Mouse (Mus musculus) embryonic facial prominence, embryonic 13.5 days (tissue): ENCODE measurements around the gene Tmem143. TPM values are rescaled to one million over a fixed set of nuclear protein-coding genes. Genes with fewer than 3 reads are reported as not detected.
"Not testable (repeated sequence)": the region's sequence is repeated elsewhere in the genome, so short reads cannot be mapped to it uniquely, and the experiment has no call there.

Source experiments
- ATAC-seq: fragments of 200-750 bp; cut with Nextera tagmentation; 2 replicates; pipeline ENCODE4 v1.8.0; 2017; ENCODE audit warnings: low read depth; ENCODE audit not compliant: insufficient number of reproducible peaks, insufficient read depth, low FRiP score, low TSS enrichment
- H3K27ac ChIP-seq: fragments of 300-500 bp; sonication (generic); 2 replicates; pipeline ENCODE4 v1.5.1; 2015; ENCODE audit warnings: moderate library complexity, mild to moderate bottlenecking, inconsistent platforms
- H3K27me3 ChIP-seq: fragments of 300-500 bp; sonication (generic); 2 replicates; pipeline ENCODE4 v1.6.1; 2015; ENCODE audit warnings: mild to moderate bottlenecking, inconsistent platforms
- H3K36me3 ChIP-seq: fragments of 300-500 bp; sonication (generic); 2 replicates; pipeline ENCODE4 v1.6.1; 2015; ENCODE audit warnings: mild to moderate bottlenecking, inconsistent platforms
- H3K4me1 ChIP-seq: fragments of 300-500 bp; sonication (generic); 2 replicates; pipeline ENCODE4 v1.6.1; 2015; ENCODE audit warnings: inconsistent platforms
- H3K4me2 ChIP-seq: fragments of 300-500 bp; sonication (generic); 2 replicates; pipeline ENCODE4 v1.6.1; 2015; ENCODE audit warnings: moderate library complexity, mild to moderate bottlenecking, inconsistent platforms
- H3K4me3 ChIP-seq: fragments of 300-500 bp; sonication (generic); 2 replicates; pipeline ENCODE4 v1.5.1; 2015; ENCODE audit warnings: mild to moderate bottlenecking, inconsistent platforms
- H3K9ac ChIP-seq: fragments of 300-500 bp; sonication (generic); 2 replicates; pipeline ENCODE4 v1.6.1; 2015; ENCODE audit warnings: mild to moderate bottlenecking, inconsistent platforms
- H3K9me3 ChIP-seq: fragments of 300-500 bp; sonication (generic); 2 replicates; pipeline ENCODE4 v1.6.1; 2016; ENCODE audit warnings: inconsistent platforms
- WGBS: fragments of 180-500 bp; shearing (Covaris S2); methylation state at CpG from one replicate; pipeline ENCODE4 v1.1.7; 2015; ENCODE audit warnings: mixed read lengths; 5-methylcytosine and 5-hydroxymethylcytosine counted together
- polyA plus RNA-seq: library from polyadenylated mRNA; unstranded; fragments of >200 nt; fragmentation: Nextera tagmentation; extraction: Ambion mirVana; gene quantifications from 2 replicates; pipeline ENCODE4 v1.2.1, GENCODE M21; 2015

Tmem143 gene
- polyA plus RNA-seq, 1 experiment from 2014 or later, result 7.1 TPM

- Histone ChIP-seq H3K9me3 (no peaks in the 10 kb centered on the region), H3K4me1 (peaks cover 45% of the 10 kb centered on the region), H3K27ac (no peak overlapping the region), H3K27me3 (peaks cover 53% of the 10 kb centered on the region), H3K4me2 (peak overlapping the region; percentile 70), H3K4me3 (peak overlapping the region; percentile 36), H3K9ac (peak overlapping the region; percentile 59), H3K36me3 (peaks cover 2% of the 10 kb centered on the region; the same call in 1 of the 2 replicates)
- ATAC-seq, result no peak
- WGBS, result 17% methylated on average over 8 of the region's 8 CpGs
These were observed 27.6 kb upstream of the Tmem143 start for GRCm38 (mm10) chr7:45869107-45869670.

- Histone ChIP-seq H3K27ac (no peak overlapping the region), H3K27me3 (peaks cover 53% of the 10 kb centered on the region), H3K4me2 (peak overlapping the region; percentile 70), H3K36me3 (peaks cover 8% of the 10 kb centered on the region), H3K4me3 (peak overlapping the region; percentile 36), H3K9me3 (no peaks in the 10 kb centered on the region), H3K9ac (peak overlapping the region; percentile 59), H3K4me1 (peaks cover 51% of the 10 kb centered on the region)
- no peak for ATAC-seq
- 2% methylated on average over 14 of the region's 14 CpGs for WGBS
These were observed 27.0 kb upstream of the Tmem143 start for GRCm38 (mm10) chr7:45869787-45870186.

GRCm38 (mm10) chr7:45870282-45871058 is 26.3 kb upstream of the Tmem143 start:
- WGBS, result 1% methylated on average over 30 of the region's 30 CpGs
- no peaks in the 10 kb centered on the region for H3K9me3 ChIP-seq
- H3K4me2 ChIP-seq, result peak overlapping the region; percentile 70
- peak overlapping the region; percentile 36 for H3K4me3 ChIP-seq
- H3K36me3 ChIP-seq, result peaks cover 14% of the 10 kb centered on the region
- ATAC-seq, result no peak
- H3K27ac ChIP-seq, result no peak overlapping the region
- H3K4me1 ChIP-seq, result peaks cover 56% of the 10 kb centered on the region
- H3K27me3 ChIP-seq, result peaks cover 53% of the 10 kb centered on the region
- H3K9ac ChIP-seq, result peak overlapping the region; percentile 71

- peaks cover 45% of the 10 kb centered on the region for H3K27me3 ChIP-seq
- peak; percentile 69 for ATAC-seq
- under 1% methylated on average over 18 of the region's 18 CpGs for WGBS
- H3K9me3 ChIP-seq, result no peaks in the 10 kb centered on the region
- peak within 1 kb of the TSS; percentile 86 for H3K27ac ChIP-seq
- H3K36me3 ChIP-seq, result peaks cover 34% of the 10 kb centered on the region
- H3K4me3 ChIP-seq, result peak within 1 kb of the TSS; percentile 88
- peak within 1 kb of the TSS; percentile 98 for H3K9ac ChIP-seq
- H3K4me2 ChIP-seq, result peak within 1 kb of the TSS; percentile 88
- peaks cover 51% of the 10 kb centered on the region for H3K4me1 ChIP-seq
These were observed 24.1 kb upstream of the Tmem143 start, which contains the start of gene Kdelr1 for GRCm38 (mm10) chr7:45872624-45873023. Gene Kdelr1, plus strand, starts transcription at chr7:45872772.

- Histone ChIP-seq H3K27me3 (peaks cover 39% of the 10 kb centered on the region), H3K36me3 (peaks cover 39% of the 10 kb centered on the region), H3K27ac (peak overlapping the region; percentile 86), H3K4me2 (peak overlapping the region; percentile 88), H3K4me3 (peak overlapping the region; percentile 88), H3K9me3 (no peaks in the 10 kb centered on the region), H3K4me1 (peaks cover 44% of the 10 kb centered on the region), H3K9ac (peak overlapping the region; percentile 98)
- WGBS, result 2% methylated on average over 28 of the region's 28 CpGs
- peak; percentile 53 for ATAC-seq
These were observed 23.4 kb upstream of the Tmem143 start for GRCm38 (mm10) chr7:45873061-45873947.

GRCm38 (mm10) chr7:45876895-45877294 is 19.8 kb upstream of the Tmem143 start:
- H3K4me2 ChIP-seq, result no peak overlapping the region
- no peak overlapping the region for H3K4me3 ChIP-seq
- no peak overlapping the region for H3K9ac ChIP-seq
- H3K36me3 ChIP-seq, result peaks cover 74% of the 10 kb centered on the region
- no peak for ATAC-seq
- 98% methylated on average over 7 of the region's 7 CpGs for WGBS
- 0 out of 2 replicates have a peak, but pooled peaks cover 3% of the 10 kb centered on the region for H3K9me3 ChIP-seq
- peaks cover 3% of the 10 kb centered on the region for H3K27me3 ChIP-seq
- peaks cover 20% of the 10 kb centered on the region for H3K4me1 ChIP-seq
- H3K27ac ChIP-seq, result no peak overlapping the region

- not testable (repeated sequence) for H3K9me3 ChIP-seq, ATAC-seq, H3K27me3 ChIP-seq, H3K4me3 ChIP-seq, H3K4me2 ChIP-seq, H3K27ac ChIP-seq, H3K9ac ChIP-seq
- H3K36me3 ChIP-seq, result peaks cover 88% of the 10 kb centered on the region
- WGBS, result 97% methylated on average over 1 of the region's 1 CpGs
- peaks cover 20% of the 10 kb centered on the region for H3K4me1 ChIP-seq
These were observed 18.5 kb upstream of the Tmem143 start, which contains the start of gene Grin2d for GRCm38 (mm10) chr7:45878278-45878677. Gene Grin2d, minus strand, starts transcription at chr7:45878378.

- Histone ChIP-seq H3K27me3 (no peaks in the 10 kb centered on the region), H3K36me3 (peaks cover 96% of the 10 kb centered on the region), H3K4me3 (no peak overlapping the region), H3K4me1 (peaks cover 2% of the 10 kb centered on the region; the same call in 1 of the 2 replicates), H3K9me3 (0 out of 2 replicates have a peak, but pooled peaks cover 3% of the 10 kb centered on the region), H3K4me2 (no peak overlapping the region), H3K27ac (no peak overlapping the region), H3K9ac (no peak overlapping the region)
- WGBS, result 97% methylated on average over 4 of the region's 4 CpGs
- no peak for ATAC-seq
These were observed 16.2 kb upstream of the Tmem143 start for GRCm38 (mm10) chr7:45880531-45880930.

- peaks cover 93% of the 10 kb centered on the region for H3K36me3 ChIP-seq
- H3K4me2 ChIP-seq, result no peak overlapping the region
- H3K9me3 ChIP-seq, result 0 out of 2 replicates have a peak, but pooled peaks cover 3% of the 10 kb centered on the region
- no peak overlapping the region for H3K9ac ChIP-seq
- 83% methylated on average over 2 of the region's 2 CpGs for WGBS
- H3K27ac ChIP-seq, result no peak overlapping the region
- no peak overlapping the region for H3K4me3 ChIP-seq
- H3K4me1 ChIP-seq, result no peaks in the 10 kb centered on the region
- no peaks in the 10 kb centered on the region for H3K27me3 ChIP-seq
- no peak for ATAC-seq
These were observed 15.7 kb upstream of the Tmem143 start for GRCm38 (mm10) chr7:45881011-45881410.

GRCm38 (mm10) chr7:45887246-45887645 is 9.5 kb upstream of the Tmem143 start:
- Histone ChIP-seq H3K27ac (no peak overlapping the region), H3K4me1 (no peaks in the 10 kb centered on the region), H3K27me3 (no peaks in the 10 kb centered on the region), H3K36me3 (peaks cover 35% of the 10 kb centered on the region), H3K4me3 (no peak overlapping the region), H3K9ac (0 out of 2 replicates have a peak overlapping the region, but pooled peaks have one; percentile 22), H3K4me2 (no peak overlapping the region), H3K9me3 (no peaks in the 10 kb centered on the region)
- no peak for ATAC-seq
- 57% methylated on average over 3 of the region's 3 CpGs for WGBS

- H3K36me3 ChIP-seq, result no peaks in the 10 kb centered on the region
- H3K27ac ChIP-seq, result no peak overlapping the region
- 66% methylated on average over 2 of the region's 2 CpGs for WGBS
- no peaks in the 10 kb centered on the region for H3K27me3 ChIP-seq
- no peak overlapping the region for H3K4me3 ChIP-seq
- H3K9ac ChIP-seq, result no peak overlapping the region
- H3K4me1 ChIP-seq, result peaks cover 7% of the 10 kb centered on the region; the same call in 1 of the 2 replicates
- no peak for ATAC-seq
- no peak overlapping the region for H3K4me2 ChIP-seq
- H3K9me3 ChIP-seq, result no peaks in the 10 kb centered on the region
These were observed 4.1 kb upstream of the Tmem143 start for GRCm38 (mm10) chr7:45892651-45893050.
